Mouse (Mus musculus) myocyte (in vitro differentiated cells): ENCODE results near the gene Ryr2. TPM values are rescaled to one million over a fixed set of nuclear protein-coding genes. Genes with fewer than 3 reads are reported as not detected.

ENCODE experiments used
- H3K27me3 ChIP-seq: one replicate; pipeline ENCODE4 v1.6.1; 2011; ENCODE audit not compliant: control insufficient read depth, insufficient read depth, insufficient read length
- H3K36me3 ChIP-seq: one replicate; pipeline ENCODE4 v1.6.1; 2011; ENCODE audit not compliant: control insufficient read depth, insufficient read depth
- H3K4me2 ChIP-seq: one replicate; pipeline ENCODE4 v1.6.1; 2011; ENCODE audit warnings: low read depth, control low read depth
- H3K4me3 ChIP-seq: one replicate; pipeline ENCODE4 v1.5.1; 2011; ENCODE audit warnings: mild to moderate bottlenecking, control low read depth, moderate library complexity
- H3K79me2 ChIP-seq: one replicate; pipeline ENCODE4 v1.6.1; 2011; ENCODE audit not compliant: control insufficient read depth, insufficient read depth
- H3ac ChIP-seq: one replicate; pipeline ENCODE4 v1.6.1; 2011; ENCODE audit not compliant: control insufficient read depth, insufficient read length
- CEBPB ChIP-seq: IDR thresholded peaks from 2 replicates; pipeline ENCODE4 v1.6.1; 2011; ENCODE audit warnings: mild to moderate bottlenecking, moderate library complexity; ENCODE audit not compliant: poor library complexity, insufficient read depth, severe bottlenecking
- E2F4 ChIP-seq: IDR thresholded peaks from one replicate; pipeline ENCODE4 v1.6.1; 2011; ENCODE audit warnings: mild to moderate bottlenecking, control low read depth, moderate library complexity; ENCODE audit not compliant: insufficient read depth
- MAX ChIP-seq: IDR thresholded peaks from one replicate; pipeline ENCODE4 v1.6.1; 2011; ENCODE audit warnings: low read depth, mild to moderate bottlenecking, control low read depth
- MYOD1 ChIP-seq, 3 experiments: IDR thresholded peaks; one replicate each; pipeline ENCODE4 v1.6.1; 2011; ENCODE audit warnings: control low read depth in 2 of 3, low read depth in 2 of 3, mild to moderate bottlenecking in 2 of 3, moderate library complexity in 1 of 3; ENCODE audit not compliant: insufficient read length in 2 of 3, control insufficient read depth in 1 of 3
- MYOG ChIP-seq, 3 experiments: IDR thresholded peaks; one replicate each; pipeline ENCODE4 v1.6.1; 2011; ENCODE audit warnings: control low read depth in 2 of 3, low read depth in 2 of 3, mild to moderate bottlenecking in 2 of 3; ENCODE audit not compliant: insufficient read length in 2 of 3, control insufficient read depth in 1 of 3, insufficient read depth in 1 of 3
- POLR2A ChIP-seq: IDR thresholded peaks from one replicate; pipeline ENCODE4 v1.6.1; 2011; ENCODE audit warnings: low read depth, mild to moderate bottlenecking, control low read depth, moderate library complexity; ENCODE audit not compliant: insufficient read length
- POLR2AphosphoS2 ChIP-seq: IDR thresholded peaks from one replicate; pipeline ENCODE4 v1.6.1; 2011; ENCODE audit warnings: low read depth, control low read depth; ENCODE audit not compliant: insufficient read length
- REST ChIP-seq: IDR thresholded peaks from one replicate; pipeline ENCODE4 v1.6.1; 2011; ENCODE audit warnings: mild to moderate bottlenecking, control low read depth, moderate library complexity; ENCODE audit not compliant: insufficient read depth, insufficient read length
- SRF ChIP-seq: IDR thresholded peaks from one replicate; pipeline ENCODE4 v1.6.1; 2011; ENCODE audit warnings: low read depth; ENCODE audit not compliant: control insufficient read depth, insufficient read length
- TCF12 ChIP-seq: IDR thresholded peaks from one replicate; pipeline ENCODE4 v1.6.1; 2011; ENCODE audit warnings: mild to moderate bottlenecking, control low read depth; ENCODE audit not compliant: poor library complexity, insufficient read depth, severe bottlenecking
- TCF3 ChIP-seq: IDR thresholded peaks from one replicate; pipeline ENCODE4 v1.6.1; 2011; ENCODE audit warnings: low read depth, control low read depth; ENCODE audit not compliant: insufficient read length
- USF1 ChIP-seq: IDR thresholded peaks from one replicate; pipeline ENCODE4 v1.6.1; 2011; ENCODE audit warnings: low read depth, mild to moderate bottlenecking, control low read depth, moderate library complexity
- polyA plus RNA-seq: library from polyadenylated mRNA; unstranded; fragments of >200 nt; fragmentation: generic; extraction: Trizol; gene quantifications from one replicate; pipeline ENCODE4 v1.2.1, GENCODE M21; 2012; ENCODE audit warnings: missing spikeins

Ryr2 gene
- polyA plus RNA-seq, 1 experiment = not detected

GRCm38 (mm10) chr13:12042891-12043491 is 63.8 kb downstream of the Ryr2 start:
- no peak overlapping the region for H3K4me3 ChIP-seq
- H3ac ChIP-seq = no peak overlapping the region
- no peak for TF ChIP-seq CEBPB
- TF ChIP-seq SRF = no peak
- TF ChIP-seq TCF3 = no peak
- no peak for TF ChIP-seq MAX
- no peak for TF ChIP-seq REST
- no peak for TF ChIP-seq POLR2AphosphoS2
- no peak for TF ChIP-seq MYOG (IDR thresholded peaks at IDR 0.05; ENCODE audit: control insufficient read depth in 1 of 3, insufficient read depth in 1 of 3, insufficient read length in 2 of 3, low read depth in 2 of 3)
- no peak for TF ChIP-seq E2F4
- no peak for TF ChIP-seq USF1
- TF ChIP-seq TCF12 = no peak
- no peak for TF ChIP-seq MYOD1 (IDR thresholded peaks at IDR 0.05; ENCODE audit: control insufficient read depth in 1 of 3, insufficient read length in 2 of 3, low read depth in 2 of 3)
- TF ChIP-seq POLR2A = no peak
- H3K36me3 ChIP-seq = no peaks in the 10 kb centered on the region
- H3K79me2 ChIP-seq = no peaks in the 10 kb centered on the region
- H3K4me2 ChIP-seq = no peak overlapping the region
- no peaks in the 10 kb centered on the region for H3K27me3 ChIP-seq

- Histone ChIP-seq H3K4me3 (no peak overlapping the region), H3ac (no peak overlapping the region), H3K27me3 (no peaks in the 10 kb centered on the region), H3K79me2 (no peaks in the 10 kb centered on the region), H3K4me2 (no peak overlapping the region), H3K36me3 (no peaks in the 10 kb centered on the region)
- TF ChIP-seq REST (no peak), POLR2AphosphoS2 (no peak), E2F4 (no peak), CEBPB (no peak), MAX (no peak), TCF3 (no peak), TCF12 (no peak), USF1 (no peak), MYOD1 (IDR thresholded peaks at IDR 0.05; ENCODE audit: control insufficient read depth in 1 of 3, insufficient read length in 2 of 3, low read depth in 2 of 3) (no peak)
These were observed 66.8 kb downstream of the Ryr2 start for GRCm38 (mm10) chr13:12039967-12040366.

- H3K79me2 ChIP-seq = no peaks in the 10 kb centered on the region
- H3K27me3 ChIP-seq = no peaks in the 10 kb centered on the region
- H3K4me3 ChIP-seq = no peak overlapping the region
- TF ChIP-seq POLR2A = no peak
- TF ChIP-seq REST = no peak
- no peak for TF ChIP-seq MAX
- TF ChIP-seq TCF12 = no peak
- TF ChIP-seq CEBPB = no peak
- no peak for TF ChIP-seq MYOG (IDR thresholded peaks at IDR 0.05; ENCODE audit: control insufficient read depth in 1 of 3, insufficient read depth in 1 of 3, insufficient read length in 2 of 3, low read depth in 2 of 3)
- TF ChIP-seq SRF = no peak
- TF ChIP-seq MYOD1 (IDR thresholded peaks at IDR 0.05; ENCODE audit: control insufficient read depth in 1 of 3, insufficient read length in 2 of 3, low read depth in 2 of 3) = no peak
- no peak overlapping the region for H3ac ChIP-seq
- H3K36me3 ChIP-seq = no peaks in the 10 kb centered on the region
- H3K4me2 ChIP-seq = no peak overlapping the region
These were observed 68.1 kb downstream of the Ryr2 start for GRCm38 (mm10) chr13:12038676-12039075.

GRCm38 (mm10) chr13:12037241-12037640 is 69.5 kb downstream of the Ryr2 start:
- H3K4me3 ChIP-seq = no peak overlapping the region
- H3K4me2 ChIP-seq = no peak overlapping the region
- TF ChIP-seq SRF = no peak
- no peak for TF ChIP-seq REST
- TF ChIP-seq MYOG (IDR thresholded peaks at IDR 0.05; ENCODE audit: control insufficient read depth in 1 of 3, insufficient read depth in 1 of 3, insufficient read length in 2 of 3, low read depth in 2 of 3) = no peak
- no peak for TF ChIP-seq MYOD1 (IDR thresholded peaks at IDR 0.05; ENCODE audit: control insufficient read depth in 1 of 3, insufficient read length in 2 of 3, low read depth in 2 of 3)
- TF ChIP-seq TCF3 = no peak
- TF ChIP-seq USF1 = no peak
- no peak for TF ChIP-seq E2F4
- TF ChIP-seq POLR2AphosphoS2 = no peak
- TF ChIP-seq TCF12 = no peak
- no peak for TF ChIP-seq MAX
- TF ChIP-seq POLR2A = no peak
- TF ChIP-seq CEBPB = no peak
- no peaks in the 10 kb centered on the region for H3K79me2 ChIP-seq
- H3ac ChIP-seq = no peak overlapping the region
- H3K36me3 ChIP-seq = no peaks in the 10 kb centered on the region
- H3K27me3 ChIP-seq = no peaks in the 10 kb centered on the region
